Mouse (Mus musculus) stomach, postnatal 0 days (tissue): ENCODE measurements around the gene Vmn1r152.
"Not testable (repeated sequence)": the region's sequence is repeated elsewhere in the genome, so short reads cannot be mapped to it uniquely, and the experiment has no call there.

Experiments used
- CTCF ChIP-seq: IDR thresholded peaks from 2 replicates; pipeline ENCODE4 v1.5.1; 2016; ENCODE audit warnings: antibody characterized with exemption, low read depth, mild to moderate bottlenecking, moderate library complexity
- EP300 ChIP-seq: optimal IDR thresholded peaks from 2 replicates; pipeline ENCODE3; 2016; ENCODE audit warnings: antibody characterized with exemption

- TF ChIP-seq CTCF, EP300: not testable (repeated sequence)
Measured at GRCm38 (mm10) chr7:22534787-22535186, 12.0 kb downstream of the Vmn1r152 start, which contains the start of gene Gm8677.
